Mouse (Mus musculus) heart, adult 9 months (tissue): Measurements from ENCODE around the gene Grin2d.

Experiments used
- DNase-seq, 2 experiments: peaks; one replicate each; pipeline ENCODE4 v3.0.0; 2022; ENCODE audit warnings: low spot score in 2 of 2

The Grin2d gene

DNA sequence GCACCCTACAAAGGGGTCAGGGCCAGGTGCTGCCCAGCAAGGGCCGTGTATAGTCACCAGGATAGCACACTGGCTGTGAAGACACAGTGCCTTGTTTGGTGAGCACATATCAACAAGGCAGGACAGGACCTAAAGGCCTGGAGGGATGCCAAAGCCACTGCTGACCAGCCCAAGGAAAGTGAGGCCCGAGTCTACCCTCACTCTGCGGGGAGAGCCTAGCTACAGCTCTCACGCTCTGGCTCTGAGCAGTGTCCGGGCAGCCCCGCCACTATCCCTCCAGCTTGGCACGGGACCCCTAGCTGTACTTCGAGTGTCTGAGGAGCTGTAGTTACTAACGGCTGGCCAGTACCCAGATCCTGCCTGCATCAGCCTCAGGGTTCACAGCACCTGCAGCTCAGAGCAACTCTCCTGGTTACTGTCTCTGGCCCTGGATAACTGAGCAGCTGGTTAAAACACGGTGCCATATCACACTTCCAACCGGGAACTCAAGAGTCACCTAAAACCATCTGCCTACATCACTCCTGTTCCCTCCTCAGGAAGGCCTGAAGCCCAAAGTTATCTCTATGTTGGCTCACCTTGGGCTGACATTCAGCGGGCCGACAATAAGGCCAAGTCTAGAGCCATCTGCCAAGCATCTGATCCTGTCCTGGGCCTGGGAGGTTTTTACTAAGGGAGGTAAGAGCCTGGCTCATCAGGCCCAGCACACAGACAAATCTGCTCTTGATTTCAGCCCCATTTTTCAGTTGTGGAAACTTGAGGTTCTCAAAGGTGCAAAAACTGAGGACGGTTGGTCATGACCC lies 68.7 kb downstream of the Grin2d start:
- DNase-seq: no peak

DNA sequence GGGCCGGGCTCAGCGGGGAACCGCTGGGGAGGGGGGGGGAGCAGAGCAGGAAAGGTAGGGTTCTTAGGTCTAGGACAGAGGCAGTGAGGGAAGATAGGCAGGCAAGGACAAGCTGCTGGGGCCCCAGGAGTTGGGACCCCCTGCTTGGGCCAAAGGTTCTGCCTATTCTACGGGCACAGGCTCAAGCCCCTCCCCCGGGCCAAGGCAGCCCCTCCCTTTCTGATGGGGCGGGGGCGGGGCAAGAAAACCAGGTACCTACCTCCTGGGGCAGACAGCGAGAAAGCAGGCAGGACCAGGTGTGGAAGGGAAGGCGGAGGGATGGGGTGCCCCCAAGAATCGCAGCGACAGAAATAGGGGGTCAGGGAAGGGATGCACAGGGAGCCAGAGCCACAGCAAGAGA lies 69.7 kb downstream of the Grin2d start:
- DNase-seq: no peak

DNA sequence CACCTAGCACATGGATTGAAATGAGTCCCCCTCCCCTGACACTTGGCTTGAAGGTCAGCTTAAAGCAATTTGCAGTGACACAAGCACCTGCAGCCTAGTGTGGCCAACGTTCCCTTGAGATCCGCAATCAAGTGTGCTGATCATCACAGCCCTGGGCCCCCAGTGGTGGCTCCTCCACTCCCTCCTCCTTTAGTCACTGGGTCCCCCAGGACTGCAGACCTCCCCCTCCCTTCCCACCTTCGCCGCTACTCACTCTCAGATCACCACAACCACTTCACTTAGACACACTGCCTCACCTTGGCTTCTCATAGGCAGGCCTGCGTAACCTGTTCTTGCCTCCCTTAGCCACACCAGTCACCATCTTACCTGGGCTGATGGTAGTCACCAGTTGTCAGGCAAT lies 72.2 kb downstream of the Grin2d start:
- DNase-seq: no peak

DNA sequence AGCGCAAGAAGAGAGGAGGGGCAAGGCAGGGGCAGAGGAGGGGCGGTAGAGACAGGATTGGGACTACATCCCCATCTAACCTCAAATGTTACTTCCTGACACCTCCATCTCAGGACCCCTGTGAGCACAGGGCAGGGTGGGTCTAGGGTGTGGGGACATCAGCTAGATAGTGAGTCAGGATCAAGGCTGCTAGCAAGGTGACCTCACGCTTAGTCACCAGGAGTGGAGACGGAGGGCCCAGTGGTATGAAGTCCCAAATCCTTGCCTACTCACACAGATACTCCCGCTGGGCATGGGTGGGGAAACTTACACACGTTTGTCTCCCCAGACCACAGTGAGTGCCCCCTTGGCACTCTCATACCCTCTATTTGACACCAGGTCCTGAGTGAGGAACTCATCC lies 75.6 kb downstream of the Grin2d start:
- no peak for DNase-seq

DNA sequence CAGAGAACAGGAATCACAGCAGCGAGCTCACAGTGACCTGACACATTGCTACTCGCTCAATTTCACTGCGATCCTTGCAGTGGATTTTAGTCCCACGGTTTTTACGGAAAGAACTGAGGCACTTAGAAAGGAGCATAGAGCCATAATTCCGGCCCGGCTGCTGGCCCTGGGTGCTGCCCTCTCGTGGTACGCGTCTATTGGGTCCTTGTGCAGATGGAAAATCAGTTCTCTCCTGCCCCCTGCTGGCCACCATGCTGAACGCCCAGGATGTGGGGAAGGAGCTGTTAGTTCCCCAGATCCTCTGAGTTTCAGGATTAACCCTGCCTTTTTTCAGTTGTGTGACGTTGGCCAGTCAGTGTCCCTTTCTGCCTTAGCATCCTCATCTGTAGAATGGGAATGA lies 76.8 kb downstream of the Grin2d start:
- peak; percentile 80 to 88 for DNase-seq

DNA sequence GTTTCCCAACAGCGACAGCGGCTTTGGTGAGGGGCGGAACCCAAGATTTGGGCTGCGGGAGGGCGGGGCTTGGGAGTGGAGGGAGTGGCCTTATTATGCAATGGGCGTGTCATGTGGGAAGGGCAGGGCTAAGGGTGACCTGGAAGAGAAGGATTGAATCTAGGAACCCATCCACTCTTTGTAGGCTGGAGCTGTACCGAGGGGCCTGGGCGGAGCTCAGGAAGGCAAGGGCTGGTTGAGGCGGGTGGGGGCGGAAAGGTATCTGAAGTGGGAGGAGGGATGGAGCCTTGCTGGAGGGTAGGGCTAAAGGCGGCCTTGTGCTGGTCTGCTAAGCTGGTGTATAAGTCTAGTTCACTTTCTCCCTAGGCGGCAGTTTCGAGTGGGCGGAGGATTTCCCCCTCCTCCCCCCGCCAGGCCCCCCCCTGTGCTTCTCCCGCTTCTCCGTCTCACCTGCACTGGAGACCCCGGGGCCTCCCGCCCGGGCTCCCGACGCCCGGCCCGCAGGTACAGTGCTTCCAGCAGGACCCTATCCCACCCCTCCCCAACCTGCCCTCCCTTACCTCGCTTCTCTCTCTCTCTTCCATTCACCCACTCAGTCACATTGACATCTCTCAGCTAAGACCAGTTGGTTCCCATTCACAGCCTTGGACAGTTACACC lies 77.5 kb downstream of the Grin2d start:
- DNase-seq: no peak

DNA sequence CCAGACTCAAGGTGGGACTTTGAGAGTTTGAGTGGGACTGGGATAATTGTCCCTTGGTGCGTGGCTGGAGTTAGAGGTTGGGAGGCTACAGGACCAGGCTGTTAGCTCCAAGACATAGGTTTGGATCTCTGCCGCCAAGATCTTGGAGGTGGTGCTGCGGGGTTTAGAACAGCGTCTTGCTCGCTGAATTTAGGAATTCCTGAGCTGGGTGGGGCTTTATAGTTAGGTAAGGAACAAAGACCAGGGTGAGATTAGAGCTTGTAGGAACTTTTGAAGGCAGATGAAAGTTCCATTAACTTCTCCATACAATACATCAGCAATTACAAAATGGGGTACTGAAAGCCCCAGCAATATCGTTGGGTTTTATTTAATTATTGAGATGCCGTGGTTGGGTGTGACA lies 78.2 kb downstream of the Grin2d start:
- no peak for DNase-seq

DNA sequence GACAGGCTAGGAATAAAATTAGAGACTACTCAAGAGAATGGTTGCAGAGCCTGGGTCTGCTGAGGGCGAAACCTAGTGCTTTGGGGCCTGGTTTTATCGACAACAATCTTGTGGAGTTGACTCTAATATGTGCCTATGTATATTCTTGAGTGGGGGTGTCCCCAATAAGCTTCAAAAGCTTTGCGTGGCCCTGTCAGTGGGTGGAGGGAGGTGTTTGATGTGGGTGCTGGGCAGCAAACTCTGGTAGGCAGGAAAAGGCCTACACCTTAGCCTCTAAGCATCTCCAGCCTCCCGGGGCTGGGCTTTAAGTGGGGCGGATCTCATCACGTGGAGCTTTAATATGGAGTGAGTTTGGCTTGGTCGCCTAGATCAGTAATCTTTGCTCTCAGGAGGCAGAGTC lies 79.2 kb downstream of the Grin2d start:
- DNase-seq: no peak

DNA sequence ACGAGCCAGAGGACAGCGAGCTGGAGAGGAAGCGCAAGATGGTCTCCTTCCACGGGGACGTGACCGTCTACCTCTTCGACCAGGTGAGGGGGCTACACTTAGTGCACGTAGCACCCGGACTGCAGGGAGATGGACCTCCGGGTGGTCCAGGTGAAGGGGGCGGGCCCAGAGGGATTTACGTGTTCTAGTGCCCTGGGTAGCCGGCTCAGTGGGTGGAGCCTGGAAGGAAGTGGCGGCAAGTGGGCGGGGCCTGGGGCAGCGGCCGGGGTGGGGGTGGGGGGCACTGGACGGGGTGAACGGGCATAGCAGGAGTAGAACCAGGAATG lies 79.7 kb downstream of the Grin2d start:
- no peak for DNase-seq

DNA sequence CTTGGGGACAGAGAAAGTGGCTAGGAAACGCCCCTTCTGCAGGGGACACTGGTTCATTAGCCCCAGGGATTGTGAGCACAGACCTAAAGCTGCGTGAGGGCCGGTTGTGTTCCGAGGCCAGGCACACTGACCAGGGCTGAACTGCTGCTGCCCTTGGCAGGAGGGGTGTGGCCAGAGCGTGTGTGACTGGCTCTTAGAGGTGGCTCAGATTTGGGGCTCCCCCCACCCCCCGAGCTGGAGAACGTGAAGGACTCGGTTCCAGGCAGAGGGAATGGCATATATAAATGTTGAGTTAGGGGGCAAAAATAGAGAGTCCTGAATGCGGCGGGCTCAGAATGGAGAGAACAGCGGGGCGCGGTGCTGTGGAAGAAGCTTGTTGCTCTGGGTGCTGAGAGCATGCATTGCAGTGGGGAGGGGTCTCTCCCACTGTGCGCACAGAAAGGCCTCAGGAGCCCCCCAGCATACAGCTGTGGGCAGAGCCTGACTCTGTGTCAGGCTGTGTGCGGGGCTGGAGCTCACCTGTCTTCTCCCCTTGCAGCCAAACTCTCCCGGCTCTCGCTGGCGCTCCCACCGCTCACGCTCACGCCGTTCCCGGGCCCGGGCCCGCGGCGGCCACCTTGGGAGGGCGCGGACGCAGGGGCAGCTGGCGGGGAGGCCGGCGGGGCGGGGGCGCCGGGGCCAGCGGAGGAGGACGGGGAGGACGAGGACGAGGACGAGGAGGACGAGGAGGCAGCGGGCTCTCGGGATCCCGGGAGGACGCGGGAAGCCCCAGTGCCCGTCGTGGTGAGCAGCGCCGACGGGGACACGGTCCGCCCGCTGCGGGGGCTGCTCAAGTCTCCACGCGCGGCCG lies 80.3 kb downstream of the Grin2d start:
- no peak for DNase-seq

DNA sequence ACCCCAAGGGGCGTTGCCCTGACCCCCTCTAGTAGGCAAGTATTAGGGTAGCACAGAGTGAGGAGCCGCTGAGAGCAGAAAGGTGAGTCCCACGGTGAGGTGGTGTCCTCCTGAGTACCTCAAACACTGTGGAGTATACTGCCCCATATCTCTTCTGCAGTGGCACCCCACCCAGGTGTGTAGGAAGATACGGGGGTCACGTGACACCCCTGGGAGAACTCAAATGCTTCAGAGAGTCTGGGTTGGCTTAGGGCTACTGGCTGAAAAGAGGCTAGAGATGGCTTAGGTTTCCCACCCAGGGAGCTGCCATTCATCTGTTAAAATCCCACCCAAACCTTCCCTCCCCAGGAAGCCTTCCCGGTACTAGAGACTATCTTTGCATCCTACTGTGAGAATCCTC lies 81.2 kb downstream of the Grin2d start:
- DNase-seq: no peak

DNA sequence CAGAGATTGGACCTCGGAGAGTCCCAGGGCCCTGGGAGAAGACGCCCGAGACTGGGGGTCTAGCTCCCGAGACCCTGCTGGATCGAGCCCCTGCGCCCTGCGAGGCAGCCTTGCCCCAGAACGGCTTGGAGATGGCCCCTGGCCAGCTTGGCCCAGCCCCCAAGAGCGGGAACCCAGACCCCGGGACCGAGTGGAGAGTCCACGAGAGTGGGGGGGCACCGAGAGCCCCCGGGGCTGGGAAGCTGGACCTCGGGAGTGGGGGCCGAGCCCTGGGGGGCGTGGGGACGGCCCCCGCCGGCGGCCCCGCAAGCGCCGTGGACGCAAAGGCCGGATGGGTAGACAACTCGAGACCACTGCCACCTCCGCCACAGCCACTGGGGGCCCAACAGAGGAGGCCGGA lies 83.2 kb downstream of the Grin2d start:
- DNase-seq: no peak

DNA sequence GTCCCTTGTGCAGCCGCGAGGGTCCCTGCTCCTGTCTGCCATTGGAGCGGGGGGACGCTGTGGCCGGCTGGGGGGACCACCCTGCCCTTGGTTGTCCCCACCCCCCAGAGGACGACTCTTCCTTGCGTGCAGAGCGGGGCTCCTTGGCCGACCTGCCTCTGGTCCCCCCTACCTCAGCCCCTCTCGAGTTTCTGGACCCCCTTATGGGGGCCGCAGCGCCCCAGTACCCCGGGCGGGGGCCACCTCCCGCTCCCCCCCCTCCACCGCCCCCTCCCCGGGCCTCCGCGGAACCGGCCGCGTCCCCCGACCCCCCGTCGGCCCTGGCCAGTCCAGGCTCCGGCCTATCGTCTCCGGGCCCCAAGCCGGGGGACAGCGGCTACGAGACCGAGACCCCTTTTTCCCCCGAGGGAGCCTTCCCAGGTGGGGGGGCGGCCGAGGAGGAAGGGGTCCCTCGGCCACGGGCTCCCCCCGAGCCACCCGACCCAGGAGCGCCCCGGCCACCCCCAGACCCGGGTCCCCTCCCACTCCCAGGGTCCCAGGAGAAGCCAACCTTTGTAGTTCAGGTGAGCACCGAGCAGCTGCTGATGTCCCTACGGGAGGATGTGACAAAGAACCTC lies 84.1 kb downstream of the Grin2d start:
- no peak for DNase-seq

DNA sequence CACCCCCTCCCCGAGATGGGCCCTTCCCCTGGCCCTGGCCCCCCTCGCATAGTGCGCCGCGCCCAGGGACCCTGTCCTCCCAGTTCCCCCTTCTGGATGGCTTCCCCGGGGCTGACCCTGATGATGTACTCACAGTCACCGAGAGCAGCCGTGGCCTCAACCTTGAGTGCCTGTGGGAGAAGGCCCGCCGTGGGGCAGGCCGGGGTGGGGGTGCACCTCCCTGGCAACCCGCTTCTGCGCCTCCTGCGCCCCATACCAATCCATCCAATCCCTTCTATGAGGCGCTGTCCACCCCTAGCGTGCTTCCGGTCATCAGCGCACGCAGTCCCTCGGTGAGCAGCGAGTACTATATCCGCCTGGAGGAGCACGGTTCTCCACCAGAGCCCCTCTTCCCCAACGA lies 84.9 kb downstream of the Grin2d start:
- no peak for DNase-seq

DNA sequence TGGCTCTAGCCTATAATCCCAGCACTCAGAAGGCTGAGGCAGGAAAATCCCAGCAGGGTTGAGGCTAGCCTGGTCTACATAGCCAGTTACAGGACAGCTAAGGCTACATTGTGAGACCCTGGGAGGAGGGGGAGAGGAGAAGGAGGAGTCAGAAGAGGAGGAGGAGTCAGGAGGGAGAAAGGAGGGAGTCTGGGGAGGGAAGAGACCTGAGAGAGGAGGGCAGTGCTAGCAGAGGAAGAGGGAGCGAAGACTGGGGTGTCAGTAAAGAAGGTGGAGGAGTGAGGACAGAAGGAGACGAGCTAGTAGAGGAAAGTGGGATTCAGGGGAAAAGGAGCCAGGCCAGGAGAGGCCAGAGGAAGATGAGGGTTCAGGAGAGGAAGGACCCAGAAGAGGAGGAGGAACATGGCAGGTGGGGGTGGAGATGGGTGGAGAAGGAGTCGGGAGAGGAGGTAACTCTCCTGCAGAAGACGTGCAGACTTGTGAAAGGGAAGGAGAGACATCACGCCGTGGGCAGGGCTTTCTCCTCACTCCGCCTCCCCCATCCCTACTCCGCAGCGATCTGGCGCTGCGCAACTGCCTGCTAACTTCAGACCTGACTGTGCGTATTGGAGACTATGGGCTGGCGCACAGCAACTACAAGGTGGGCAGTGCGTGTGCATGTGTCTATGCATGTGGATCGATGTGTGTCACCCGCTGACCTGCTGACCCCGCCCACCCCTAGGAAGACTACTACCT lies 86.3 kb downstream of the Grin2d start:
- no peak for DNase-seq

DNA sequence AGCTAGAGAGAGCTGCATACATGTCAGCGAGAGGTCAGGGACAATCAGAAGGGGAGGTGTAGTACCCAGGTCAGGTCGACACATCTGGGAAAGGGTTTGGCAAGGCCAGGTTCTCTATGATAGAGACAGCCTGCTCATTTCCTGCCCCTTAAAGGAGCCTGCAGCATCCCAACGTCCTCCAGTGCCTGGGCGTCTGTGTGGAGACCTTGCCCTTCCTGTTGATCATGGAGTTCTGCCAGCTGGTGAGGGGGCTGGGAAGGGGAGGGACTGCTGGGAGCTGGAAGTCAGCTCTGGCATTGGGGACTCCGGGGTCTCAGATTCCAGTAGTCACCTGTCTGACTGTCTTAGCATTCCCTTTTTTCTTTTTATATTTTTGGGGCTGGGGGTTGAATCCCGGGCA lies 87.5 kb downstream of the Grin2d start:
- no peak for DNase-seq

DNA sequence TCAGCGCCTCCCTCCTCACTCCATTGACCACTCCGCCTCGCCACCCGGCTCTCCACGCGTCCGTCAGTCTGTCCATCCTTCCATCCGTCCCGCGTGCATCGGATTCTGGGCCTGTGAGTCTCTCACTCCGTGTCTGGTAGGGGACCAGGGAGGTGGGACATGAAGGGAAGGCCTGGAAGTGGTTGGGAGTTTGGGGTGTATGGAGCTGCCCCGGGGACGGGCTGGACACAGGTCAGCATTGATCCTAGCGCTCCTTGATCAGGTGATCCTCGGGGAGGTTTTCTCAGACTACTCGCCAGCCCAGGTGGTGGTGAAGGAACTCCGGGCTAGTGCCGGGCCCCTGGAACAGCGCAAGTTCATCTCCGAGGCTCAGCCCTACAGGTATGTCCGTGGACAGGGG lies 90.5 kb downstream of the Grin2d start:
- no peak for DNase-seq

DNA sequence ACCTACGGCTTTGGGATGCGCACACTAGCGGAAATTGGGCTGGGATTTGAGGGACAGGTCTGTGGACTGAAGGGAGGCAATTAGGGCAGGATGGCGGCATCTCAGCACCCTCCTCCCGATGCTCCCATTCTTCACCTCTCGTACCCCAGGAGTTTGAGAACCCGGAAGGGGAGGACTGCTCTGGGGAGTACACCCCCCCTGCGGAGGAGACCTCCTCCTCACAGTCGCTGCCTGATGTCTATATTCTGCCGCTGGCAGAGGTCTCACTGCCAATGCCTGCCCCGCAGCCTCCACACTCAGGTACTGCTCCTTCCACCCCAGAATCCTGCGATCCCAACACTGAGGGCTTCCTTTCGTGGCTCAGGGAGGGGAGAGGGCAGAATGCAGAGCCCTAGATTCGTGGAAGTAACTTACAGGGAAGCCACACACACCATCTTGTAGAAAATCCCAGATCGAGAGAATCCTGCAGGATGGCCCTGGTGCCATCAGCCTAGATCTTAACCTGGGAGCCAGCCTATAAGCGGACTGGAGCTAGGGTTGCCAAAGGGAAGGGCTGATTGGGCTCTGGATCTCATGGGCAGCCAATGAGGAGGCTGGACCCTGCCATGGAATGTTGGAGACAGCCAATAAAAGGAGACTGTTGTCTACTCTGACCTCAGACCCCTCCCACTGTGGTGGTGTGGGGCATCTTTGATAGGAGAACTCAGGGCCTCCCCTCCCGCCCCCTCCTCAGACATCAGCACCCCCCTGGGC lies 91.3 kb downstream of the Grin2d start:
- DNase-seq: no peak

DNA sequence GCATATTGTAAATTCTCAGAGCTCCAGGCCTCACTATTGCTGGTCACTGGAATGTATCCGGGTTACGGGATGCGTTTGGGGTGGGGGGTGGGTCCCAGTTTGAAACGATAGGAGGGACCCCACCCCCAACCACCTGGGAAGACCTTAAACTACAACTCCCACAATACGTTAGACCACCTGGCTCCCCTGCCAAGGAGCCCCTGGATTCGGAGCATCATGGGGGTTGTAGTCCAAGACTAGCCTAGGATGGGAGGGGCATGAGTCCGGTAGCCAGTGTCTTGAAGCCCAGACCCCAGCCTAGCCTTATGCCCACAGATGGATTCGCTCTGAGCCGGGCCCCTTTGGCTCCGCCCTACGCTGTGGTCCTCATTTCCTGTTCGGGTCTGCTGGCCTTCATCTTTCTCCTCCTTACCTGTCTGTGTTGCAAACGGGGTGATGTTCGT lies 92.0 kb downstream of the Grin2d start:
- DNase-seq: no peak

DNA sequence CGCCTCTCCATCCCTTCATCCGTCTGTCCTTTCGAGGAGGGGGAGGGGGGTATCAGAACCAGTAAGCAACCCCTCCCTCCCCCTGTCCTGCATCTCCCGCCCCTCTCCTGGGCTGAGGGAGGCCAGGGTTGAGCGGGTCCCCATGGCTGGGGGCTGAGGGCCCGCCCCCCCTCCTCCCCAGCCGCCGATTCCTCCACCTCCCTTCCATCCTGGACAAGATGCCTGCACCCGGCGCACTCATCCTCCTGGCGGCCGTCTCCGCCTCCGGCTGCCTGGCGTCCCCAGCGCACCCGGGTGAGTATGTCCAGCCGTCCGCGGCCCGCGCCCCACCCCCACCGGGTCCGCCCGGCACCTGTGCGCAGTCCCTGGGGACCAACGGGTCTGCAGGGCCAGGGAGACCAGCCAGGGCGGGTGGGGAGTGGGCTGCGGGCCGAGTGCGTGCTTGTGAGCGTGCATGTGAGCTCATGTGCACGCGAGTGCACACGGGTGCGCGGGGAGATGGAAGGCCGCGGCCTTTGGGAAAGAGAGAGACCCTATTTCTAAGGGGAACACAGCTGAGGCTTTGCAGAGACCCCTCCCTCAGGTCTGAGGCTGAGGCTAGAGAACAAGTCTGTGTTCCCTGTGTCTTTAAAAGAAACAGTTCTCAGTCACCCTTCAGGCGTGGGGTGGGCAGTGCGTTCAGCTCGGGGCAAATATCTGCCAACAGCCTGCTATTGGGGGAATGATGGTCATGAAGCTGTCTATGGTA lies 92.6 kb downstream of the Grin2d start:
- no peak for DNase-seq
